Mouse (Mus musculus): ENCODE measurements around the gene Hist1h3i.

DNA sequence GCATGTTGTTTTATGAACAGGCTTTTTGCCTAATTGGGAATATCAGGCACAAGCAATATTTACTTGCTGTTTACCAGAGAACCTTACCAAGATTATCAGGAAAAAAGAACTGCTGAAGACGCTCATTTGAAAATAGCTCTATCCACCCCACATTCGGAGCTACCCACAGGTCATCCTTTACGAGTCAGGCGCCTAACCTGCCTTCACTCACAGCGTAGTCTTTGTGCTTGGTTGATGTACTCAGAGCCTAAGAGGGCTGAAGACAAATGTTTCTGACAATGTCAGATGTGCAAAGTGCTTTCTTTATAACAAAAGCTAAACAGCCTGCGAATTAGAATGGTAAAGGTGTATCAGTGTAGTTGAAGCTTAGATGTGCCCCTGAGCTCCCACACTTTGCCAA lies 1.1 kb upstream of the Hist1h3i start:
- TF ChIP-seq POLR2A (IDR thresholded peaks at IDR 0.05; ENCODE audit: low read depth, low read length) (no peak), CTCF (IDR thresholded peaks at IDR 0.05; ENCODE audit: borderline replicate concordance, insufficient read depth, low read length) (no peak)
